Mouse (Mus musculus) thymus, postnatal 0 days (tissue): ENCODE data around the gene Ppp2r2c. TPM values are rescaled to one million over a fixed set of nuclear protein-coding genes. Genes with fewer than 3 reads are reported as not detected.

Experiments
- DNase-seq: peaks from one replicate; pipeline ENCODE4 v3.0.0-alpha.2; 2015; ENCODE audit warnings: low spot score
- polyA plus RNA-seq: library from polyadenylated mRNA; unstranded; fragments of >200 nt; fragmentation: Nextera tagmentation; extraction: Ambion mirVana; gene quantifications from 2 replicates; pipeline ENCODE4 v1.2.1, GENCODE M21; 2015

Gene Ppp2r2c
- polyA plus RNA-seq, 1 experiment from 2014 or later: not detected

GRCm38 (mm10) chr5:36979001-36979400 is 110.7 kb downstream of the Ppp2r2c start:
- DNase-seq: no peak

- DNase-seq: peak; percentile 64
Observed at GRCm38 (mm10) chr5:36979631-36980030, 111.3 kb downstream of the Ppp2r2c start.

GRCm38 (mm10) chr5:36982271-36982670 is 114.0 kb downstream of the Ppp2r2c start:
- DNase-seq: no peak

GRCm38 (mm10) chr5:36986617-36987016 is 118.3 kb downstream of the Ppp2r2c start:
- no peak for DNase-seq

- no peak for DNase-seq
Observed at GRCm38 (mm10) chr5:36988124-36988780, 119.9 kb downstream of the Ppp2r2c start.

DNA sequence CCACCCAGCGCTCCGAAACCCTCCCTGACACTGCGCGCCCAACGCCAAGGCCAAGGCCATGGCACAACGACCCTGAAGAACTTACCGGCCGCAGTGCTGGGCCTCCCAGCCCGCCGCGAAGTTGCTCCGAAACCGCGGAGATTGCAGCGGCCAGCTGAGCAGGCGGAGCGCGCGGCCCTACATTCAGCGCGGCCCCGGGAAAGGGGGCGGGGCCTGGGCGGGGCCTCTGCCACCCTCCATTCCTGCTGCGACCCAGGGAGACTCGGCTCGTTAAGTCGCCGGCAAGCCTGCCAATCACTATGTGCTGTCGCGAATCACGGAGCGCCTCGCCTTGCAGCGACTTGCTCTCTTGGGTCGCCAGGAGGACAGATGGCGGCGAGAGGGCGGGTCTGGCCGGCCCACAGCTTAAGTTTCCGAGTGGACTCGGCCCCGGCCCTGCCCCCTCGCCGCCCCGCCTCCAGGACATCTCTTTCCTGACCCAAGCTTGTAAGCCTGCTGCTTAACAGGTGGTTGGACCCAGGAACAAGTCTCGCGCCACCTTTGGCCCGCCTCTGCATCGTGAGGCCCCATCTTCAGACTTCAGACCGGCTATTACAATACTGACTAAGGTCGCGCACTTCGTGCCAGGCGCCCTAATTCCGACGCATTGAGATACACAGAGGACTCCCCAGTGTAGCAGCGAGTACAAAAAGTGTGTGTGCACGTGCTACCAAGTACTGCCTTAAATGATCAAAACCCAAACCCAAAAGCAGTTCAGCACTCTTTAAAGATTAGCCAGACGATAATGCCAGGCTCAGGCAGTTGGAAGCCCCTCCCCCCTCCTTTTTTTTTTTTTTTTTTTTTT is 120.7 kb downstream of the Ppp2r2c start, which contains the start of gene Wfs1:
TSS of gene Wfs1 (minus strand) at position 425 of the 844 bp plus-strand sequence.
- DNase-seq: peak; percentile 93

DNA sequence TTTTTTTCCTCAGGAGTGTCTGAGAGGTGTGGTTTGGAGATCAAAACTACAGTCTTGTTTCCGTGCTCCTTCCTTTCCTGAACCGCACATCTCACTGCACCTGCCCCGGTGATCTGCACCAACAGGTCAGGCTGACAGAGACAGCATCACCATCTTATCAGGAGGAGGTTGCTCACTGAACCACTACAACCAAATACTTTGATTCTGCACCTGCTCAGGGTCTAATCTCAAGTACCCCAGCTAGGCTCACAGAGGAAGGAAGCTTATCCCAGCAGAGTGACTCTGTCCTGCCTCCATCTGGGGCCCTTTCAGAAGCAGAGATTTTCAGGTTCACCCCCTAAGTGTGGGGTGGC is 121.3 kb downstream of the Ppp2r2c start:
- peak; percentile 48 for DNase-seq

- DNase-seq: no peak
Observed at GRCm38 (mm10) chr5:36990196-36990595, 121.9 kb downstream of the Ppp2r2c start.

DNA sequence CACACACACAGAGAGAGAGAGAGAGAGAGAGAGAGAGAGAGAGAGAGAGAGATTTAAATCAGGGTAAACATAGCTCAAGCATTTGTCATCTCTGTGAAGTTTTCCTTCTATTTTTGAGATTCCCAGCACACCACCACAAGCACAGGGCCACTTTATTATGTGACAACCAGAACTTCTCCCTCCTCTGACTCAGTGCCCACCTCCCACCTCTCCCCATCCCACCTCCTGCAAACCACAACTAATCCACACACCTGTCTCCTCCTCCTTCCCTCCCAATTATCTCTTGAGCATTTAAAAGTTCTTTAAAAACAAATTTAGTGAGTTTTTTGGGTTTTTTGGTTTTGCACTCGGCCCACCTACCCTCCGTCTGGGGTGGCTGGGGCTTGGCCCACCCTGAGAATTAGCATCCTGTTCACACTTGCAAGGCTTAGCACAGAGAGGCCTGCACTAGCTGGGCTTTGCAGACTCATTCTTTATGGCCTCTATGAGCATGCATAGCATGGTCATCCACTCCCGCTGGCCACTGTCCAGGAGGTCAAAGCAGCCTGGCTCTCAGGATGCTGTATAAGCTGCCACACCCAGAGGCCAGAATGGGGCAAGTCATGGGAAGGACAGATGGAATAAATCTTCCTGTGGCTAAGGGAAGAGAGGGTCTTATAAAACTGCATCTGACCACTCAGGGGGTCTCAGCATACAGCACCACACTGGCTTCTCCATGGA is 122.5 kb downstream of the Ppp2r2c start:
- DNase-seq: no peak

GRCm38 (mm10) chr5:36996410-36996809 is 128.1 kb downstream of the Ppp2r2c start:
- no peak for DNase-seq

- peak; percentile 84 for DNase-seq
Observed at GRCm38 (mm10) chr5:36997996-36998395, 129.7 kb downstream of the Ppp2r2c start.

GRCm38 (mm10) chr5:37001002-37001401 is 132.7 kb downstream of the Ppp2r2c start:
- no peak for DNase-seq

- DNase-seq: peak; percentile 74
Observed at GRCm38 (mm10) chr5:37002001-37002400, 133.7 kb downstream of the Ppp2r2c start.

Other genes starting within 250 kb of the Ppp2r2c start
- gene D5Ertd579e, start 172.5 kb upstream of the Ppp2r2c start, polyA plus RNA-seq: 20.9 and 27.1 TPM in 2 replicates
- 37.3 and 42.2 TPM in 2 replicates for gene Bloc1s4, start 119.9 kb upstream of the Ppp2r2c start, polyA plus RNA-seq
- gene Mrfap1, start 71.7 kb upstream of the Ppp2r2c start, polyA plus RNA-seq: 322 and 329 TPM in 2 replicates
- 15.4 and 15.6 TPM in 2 replicates for gene Man2b2, start 37.9 kb upstream of the Ppp2r2c start, polyA plus RNA-seq
- 2.2 and 2.3 TPM in 2 replicates for gene Wfs1, start 120.7 kb downstream of the Ppp2r2c start, polyA plus RNA-seq
- gene Gm1043, start 216.9 kb downstream of the Ppp2r2c start, polyA plus RNA-seq: 0.22 and 0.27 TPM in 2 replicates